Mouse (Mus musculus) testis, adult 2 months (tissue): ENCODE measurements at regions not wholly inside any gene's neighbourhood (a gene's known extent, or its start where the extent isn't known, plus 50 kb on each side); places are given as distances from the start of the nearest gene placed in this dataset.

Experiments used
- H3K27ac ChIP-seq: fragments of 200-500 bp; 2 replicates; pipeline ENCODE4 v1.5.1; 2012; ENCODE audit warnings: low read depth, low read length; ENCODE audit not compliant: control insufficient read depth, insufficient read depth
- H3K27me3 ChIP-seq: fragments of 200-500 bp; 2 replicates; pipeline ENCODE4 v1.6.1; 2012; ENCODE audit warnings: mild to moderate bottlenecking, low read length, moderate library complexity; ENCODE audit not compliant: control insufficient read depth, insufficient read depth
- H3K36me3 ChIP-seq: fragments of 200-500 bp; 2 replicates; pipeline ENCODE4 v1.6.1; 2012; ENCODE audit warnings: mild to moderate bottlenecking, low read length; ENCODE audit not compliant: control insufficient read depth, insufficient read depth
- H3K4me1 ChIP-seq: fragments of 200-500 bp; 2 replicates; pipeline ENCODE4 v1.6.1; 2012; ENCODE audit warnings: low read length; ENCODE audit not compliant: control insufficient read depth, insufficient read depth
- H3K4me3 ChIP-seq: fragments of 200-500 bp; 2 replicates; pipeline ENCODE4 v1.5.1; 2012; ENCODE audit warnings: low read depth, mild to moderate bottlenecking, low read length, moderate library complexity, mixed read lengths; ENCODE audit not compliant: control insufficient read depth
- CTCF ChIP-seq: fragments of 200-500 bp; IDR thresholded peaks from 2 replicates; pipeline ENCODE4 v1.5.1; 2012; ENCODE audit warnings: low read depth, mild to moderate bottlenecking, inconsistent platforms, low read length, moderate library complexity; ENCODE audit not compliant: control insufficient read depth, insufficient read depth, insufficient replicate concordance
- POLR2A ChIP-seq: fragments of 200-500 bp; IDR thresholded peaks from 2 replicates; pipeline ENCODE4 v1.6.1; 2012; ENCODE audit warnings: low read depth, mild to moderate bottlenecking, inconsistent platforms, low read length, moderate library complexity; ENCODE audit not compliant: control insufficient read depth

GRCm38 (mm10) chr17:51903885-51904284 lies 70.8 kb upstream of the Satb1 start:
- Histone ChIP-seq H3K4me1 (no peaks in the 10 kb centered on the region), H3K27ac (no peak overlapping the region)
- TF ChIP-seq CTCF: no peak
- no peak for TF ChIP-seq POLR2A

GRCm38 (mm10) chr17:51899376-51899775 lies 66.3 kb upstream of the Satb1 start:
- Histone ChIP-seq H3K4me3 (no peak overlapping the region), H3K4me1 (no peaks in the 10 kb centered on the region)
- TF ChIP-seq CTCF (no peak), POLR2A (no peak)

More at GRCm38 (mm10) chr17:51903885-51904284, 70.8 kb upstream of the Satb1 start:
- H3K4me3 ChIP-seq: no peak overlapping the region
- no peaks in the 10 kb centered on the region for H3K36me3 ChIP-seq
- H3K27me3 ChIP-seq: no peaks in the 10 kb centered on the region

GRCm38 (mm10) chr17:51896160-51896559 lies 63.1 kb upstream of the Satb1 start:
- no peaks in the 10 kb centered on the region for H3K36me3 ChIP-seq
- H3K4me1 ChIP-seq: no peaks in the 10 kb centered on the region
- no peak overlapping the region for H3K4me3 ChIP-seq
- no peaks in the 10 kb centered on the region for H3K27me3 ChIP-seq
- no peak for TF ChIP-seq CTCF
- TF ChIP-seq POLR2A: no peak
- H3K27ac ChIP-seq: no peak overlapping the region

More at GRCm38 (mm10) chr17:51899376-51899775, 66.3 kb upstream of the Satb1 start:
- Histone ChIP-seq H3K27me3 (no peaks in the 10 kb centered on the region), H3K36me3 (no peaks in the 10 kb centered on the region), H3K27ac (no peak overlapping the region)

- Histone ChIP-seq H3K27ac (no peak overlapping the region), H3K27me3 (no peaks in the 10 kb centered on the region), H3K4me3 (no peak overlapping the region), H3K36me3 (no peaks in the 10 kb centered on the region), H3K4me1 (no peaks in the 10 kb centered on the region)
- TF ChIP-seq POLR2A: no peak
- TF ChIP-seq CTCF: no peak
Observed at GRCm38 (mm10) chr17:51894278-51894677, 61.2 kb upstream of the Satb1 start.

- H3K36me3 ChIP-seq: no peaks in the 10 kb centered on the region
- H3K27ac ChIP-seq: no peak overlapping the region
- no peaks in the 10 kb centered on the region for H3K27me3 ChIP-seq
- H3K4me3 ChIP-seq: no peak overlapping the region
- H3K4me1 ChIP-seq: no peaks in the 10 kb centered on the region
- TF ChIP-seq CTCF (no peak), POLR2A (no peak)
Observed at GRCm38 (mm10) chr17:51892856-51893255, 59.8 kb upstream of the Satb1 start.

GRCm38 (mm10) chr17:51892159-51892558 lies 59.1 kb upstream of the Satb1 start:
- no peaks in the 10 kb centered on the region for H3K27me3 ChIP-seq
- no peaks in the 10 kb centered on the region for H3K4me1 ChIP-seq
- no peak overlapping the region for H3K4me3 ChIP-seq
- no peak overlapping the region for H3K27ac ChIP-seq
- TF ChIP-seq POLR2A (no peak), CTCF (no peak)
- H3K36me3 ChIP-seq: no peaks in the 10 kb centered on the region
